Mouse (Mus musculus): ENCODE results near the gene Angptl1.

The Angptl1 gene

GRCm38 (mm10) chr1:156838177-156838576 is at the start of gene Angptl1:
Gene Angptl1 (plus strand): TSS chr1:156838562.
- DNase-seq: no peak

DNA sequence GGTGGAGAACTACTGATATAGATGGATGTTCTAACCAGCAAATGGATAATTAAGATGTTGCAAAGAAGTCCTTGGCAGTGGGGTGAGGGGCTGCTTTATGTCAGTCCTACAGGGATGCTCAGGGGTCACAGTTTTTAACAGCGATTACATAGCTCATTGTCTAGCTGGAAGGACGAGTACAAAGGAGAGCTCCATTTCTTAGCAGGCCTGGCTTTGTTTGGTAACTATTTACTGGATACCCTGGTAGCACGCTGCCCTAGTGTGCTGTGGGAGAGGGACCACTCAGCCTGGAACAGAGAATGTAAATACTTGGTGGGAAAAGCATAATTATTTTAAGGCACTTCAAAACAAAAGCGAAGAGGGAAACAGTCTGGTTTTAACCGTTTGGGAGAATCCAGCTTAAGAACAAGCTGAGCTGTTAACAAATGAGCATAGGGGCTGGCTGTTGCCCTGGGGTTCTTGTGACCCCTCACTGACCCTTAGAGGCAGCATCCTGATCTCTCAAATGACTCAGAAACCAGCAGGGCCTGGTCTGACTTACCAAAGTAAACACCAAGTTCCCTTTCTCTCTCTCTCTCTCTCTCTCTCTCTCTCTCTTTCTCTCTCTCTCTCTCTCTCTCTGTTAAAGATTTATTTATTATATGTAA is 48.4 kb upstream of the Angptl1 start:
- DNase-seq: no peak

DNA sequence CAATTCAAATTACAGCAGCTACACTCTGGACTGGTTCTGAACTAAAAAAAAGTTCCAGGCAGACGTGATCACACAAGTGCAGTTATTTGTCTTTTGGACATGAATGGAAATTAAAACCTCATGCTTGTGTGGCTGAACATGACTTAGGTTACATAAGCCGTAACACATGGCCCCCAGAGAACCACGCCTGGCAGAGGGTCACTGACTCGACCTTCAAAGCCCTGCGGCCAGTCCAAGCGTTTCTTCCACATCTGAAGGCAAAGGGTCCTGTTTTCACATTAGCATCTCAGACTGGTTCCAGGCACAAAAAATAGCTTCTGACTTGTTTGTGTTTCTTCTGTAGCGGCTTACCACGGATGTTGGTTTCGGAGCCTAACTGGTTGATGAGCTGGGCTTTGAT is 42.1 kb upstream of the Angptl1 start:
- no peak for DNase-seq

- DNase-seq: no peak
These were observed 37.1 kb upstream of the Angptl1 start for GRCm38 (mm10) chr1:156801276-156801675.

- no peak for DNase-seq
These were observed 30.0 kb upstream of the Angptl1 start for GRCm38 (mm10) chr1:156808332-156808731.

DNA sequence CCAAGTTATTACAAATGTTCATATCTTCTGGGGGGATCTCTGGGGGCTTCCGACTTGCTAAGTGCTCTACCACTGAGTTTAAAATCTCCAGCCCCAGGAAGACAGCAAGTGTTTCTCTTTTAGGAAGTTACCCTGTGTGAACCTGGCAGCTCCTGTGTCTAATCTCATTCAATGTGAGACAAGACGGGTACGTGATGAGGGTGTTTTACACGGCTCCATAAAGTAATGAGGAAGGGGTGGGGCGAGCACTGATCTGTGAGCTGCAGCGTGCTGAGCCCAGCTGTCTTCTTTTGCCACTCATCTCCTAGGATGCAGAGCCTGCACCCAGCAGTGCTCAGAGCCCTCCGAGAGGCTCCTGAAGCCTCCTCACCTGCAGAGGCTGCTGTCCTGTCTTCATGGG is 26.4 kb upstream of the Angptl1 start:
- DNase-seq: no peak

DNA sequence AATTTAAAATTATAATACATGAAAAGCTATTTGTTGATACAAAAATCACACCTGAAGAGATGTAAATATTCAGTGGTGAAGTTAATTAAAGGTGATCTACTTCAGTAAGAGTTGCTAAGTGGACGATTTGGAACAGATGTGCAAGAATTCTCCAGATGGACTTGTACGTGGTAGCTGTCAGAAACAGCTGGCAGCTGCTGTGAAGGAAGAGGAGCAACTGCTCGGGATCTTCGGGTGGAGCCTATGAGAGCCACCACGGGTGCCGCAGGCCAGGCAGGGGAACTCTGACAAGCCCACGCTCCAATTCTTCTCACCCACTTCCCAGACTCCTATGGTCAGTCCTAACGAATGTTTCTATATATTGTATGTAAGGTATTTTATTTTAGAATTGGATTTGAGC is 25.6 kb upstream of the Angptl1 start:
- DNase-seq: peak in 1 of 2 experiments; percentile 29

DNA sequence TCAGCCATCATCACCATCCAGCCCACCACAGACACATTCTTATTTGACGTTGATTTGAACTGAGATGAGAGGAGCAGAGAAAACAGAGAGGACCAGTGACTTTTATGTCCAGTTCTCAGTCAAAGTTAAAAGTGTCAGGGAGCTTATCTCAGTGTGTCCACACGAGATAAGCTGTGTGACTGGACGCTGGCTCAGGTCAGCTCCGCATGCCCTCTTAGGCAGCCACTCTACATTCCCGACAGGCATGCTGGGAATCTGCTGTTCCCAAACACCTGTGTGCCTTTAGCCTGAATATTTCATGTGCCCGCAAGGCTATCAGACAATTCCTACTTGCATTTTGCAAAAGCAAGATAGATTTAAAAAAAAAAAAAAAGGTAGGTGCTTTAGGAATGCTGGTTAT is 24.9 kb upstream of the Angptl1 start:
- DNase-seq: peak; percentile 26 to 57

- DNase-seq: no peak
These were observed 19.1 kb upstream of the Angptl1 start for GRCm38 (mm10) chr1:156819236-156819635.

GRCm38 (mm10) chr1:156838695-156839094 is 333 bp downstream of the Angptl1 start:
- peak; percentile 45 to 53 for DNase-seq

GRCm38 (mm10) chr1:156841625-156842339 is 3.4 kb downstream of the Angptl1 start:
- DNase-seq: no peak

- DNase-seq: no peak
These were observed 8.7 kb downstream of the Angptl1 start for GRCm38 (mm10) chr1:156847098-156847497.

- DNase-seq: no peak
These were observed 14.0 kb downstream of the Angptl1 start for GRCm38 (mm10) chr1:156852409-156852808.

DNA sequence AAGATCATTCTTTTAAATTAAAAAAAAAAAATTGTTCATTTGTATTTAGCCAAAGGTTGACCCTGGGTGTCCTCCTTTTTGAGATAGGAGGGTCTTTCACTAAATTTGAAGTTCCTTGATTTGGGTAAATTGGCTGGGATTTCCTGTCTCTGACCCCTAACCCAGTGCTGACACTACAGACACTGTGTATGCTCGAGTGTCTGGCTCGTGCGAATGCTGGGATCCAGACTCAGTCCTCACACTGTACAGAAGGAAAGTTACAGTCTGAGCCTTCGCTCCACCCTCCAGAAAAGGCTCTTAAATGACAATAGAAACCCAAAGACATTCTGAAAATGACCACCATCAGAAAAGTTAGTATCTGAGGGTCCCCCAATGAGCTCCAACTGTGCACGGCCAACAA is 14.5 kb downstream of the Angptl1 start:
- DNase-seq: no peak

- DNase-seq: no peak
These were observed 16.2 kb downstream of the Angptl1 start for GRCm38 (mm10) chr1:156854558-156854957.

- no peak for DNase-seq
These were observed 18.3 kb downstream of the Angptl1 start for GRCm38 (mm10) chr1:156856666-156857065.

GRCm38 (mm10) chr1:156859156-156859555 is 20.8 kb downstream of the Angptl1 start:
- DNase-seq: no peak

DNA sequence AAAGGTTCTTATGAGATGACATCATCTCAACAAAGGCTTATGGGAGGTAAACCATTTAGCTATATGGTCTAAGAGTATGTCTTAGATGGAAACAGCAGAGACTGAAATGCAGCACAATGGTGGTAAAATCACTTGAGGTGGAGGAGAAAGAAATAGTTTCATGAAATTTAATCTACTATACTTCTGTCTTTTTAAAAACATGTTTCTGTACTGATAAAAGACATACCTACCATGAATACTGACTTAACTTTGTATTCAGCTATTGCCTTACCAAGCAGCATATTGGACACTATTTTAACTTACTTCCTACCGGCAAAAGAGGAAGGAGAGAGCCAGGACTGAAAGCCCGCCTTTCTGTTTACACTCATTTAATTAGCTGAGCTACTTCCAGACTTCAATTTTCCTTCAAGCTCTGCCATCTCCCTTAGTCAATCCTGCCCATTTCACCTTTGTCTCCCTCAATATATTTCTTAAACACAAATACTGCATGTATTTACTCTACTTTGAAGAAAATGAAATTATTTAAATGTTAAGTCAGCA is 21.4 kb downstream of the Angptl1 start:
- DNase-seq: no peak

- DNase-seq: no peak
These were observed 21.9 kb downstream of the Angptl1 start for GRCm38 (mm10) chr1:156860266-156860665.

DNA sequence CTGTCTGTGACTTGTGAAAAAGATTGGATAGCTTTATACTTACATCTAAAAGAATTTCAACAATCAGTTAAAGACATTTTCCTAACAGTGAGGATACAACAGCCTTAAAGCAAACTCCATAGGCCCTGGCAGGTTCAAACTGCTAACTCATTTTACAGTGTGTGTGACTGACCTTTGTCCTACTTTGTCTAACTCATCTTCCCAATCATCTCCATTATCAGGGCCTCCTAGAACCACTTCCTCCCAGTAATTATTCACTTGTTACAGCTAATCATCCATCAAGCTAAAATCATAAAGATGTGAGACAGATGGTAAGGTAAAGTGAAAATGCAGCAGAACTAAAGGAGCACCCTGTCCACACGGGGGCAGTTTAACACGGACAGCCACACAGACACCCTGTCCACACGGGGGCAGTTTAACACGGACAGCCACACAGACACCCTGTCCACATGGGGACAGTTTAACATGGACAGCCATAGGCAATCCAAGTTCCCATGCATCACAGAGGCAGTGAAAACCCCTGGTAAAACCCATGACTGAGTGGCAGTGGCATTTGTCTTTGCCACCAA is 23.2 kb downstream of the Angptl1 start:
- DNase-seq: no peak

- DNase-seq: no peak
These were observed 25.4 kb downstream of the Angptl1 start for GRCm38 (mm10) chr1:156863726-156864125.

- DNase-seq: no peak
These were observed 25.9 kb downstream of the Angptl1 start for GRCm38 (mm10) chr1:156864240-156864639.

GRCm38 (mm10) chr1:156870028-156870427 is 31.7 kb downstream of the Angptl1 start:
- DNase-seq: no peak

GRCm38 (mm10) chr1:156870616-156871015 is 32.3 kb downstream of the Angptl1 start:
- DNase-seq: no peak

Measured in lung, postnatal 4 days (tissue).